Comparison of ENCODE assay signal across 13 mouse cellular contexts in the genomic region with DNA sequence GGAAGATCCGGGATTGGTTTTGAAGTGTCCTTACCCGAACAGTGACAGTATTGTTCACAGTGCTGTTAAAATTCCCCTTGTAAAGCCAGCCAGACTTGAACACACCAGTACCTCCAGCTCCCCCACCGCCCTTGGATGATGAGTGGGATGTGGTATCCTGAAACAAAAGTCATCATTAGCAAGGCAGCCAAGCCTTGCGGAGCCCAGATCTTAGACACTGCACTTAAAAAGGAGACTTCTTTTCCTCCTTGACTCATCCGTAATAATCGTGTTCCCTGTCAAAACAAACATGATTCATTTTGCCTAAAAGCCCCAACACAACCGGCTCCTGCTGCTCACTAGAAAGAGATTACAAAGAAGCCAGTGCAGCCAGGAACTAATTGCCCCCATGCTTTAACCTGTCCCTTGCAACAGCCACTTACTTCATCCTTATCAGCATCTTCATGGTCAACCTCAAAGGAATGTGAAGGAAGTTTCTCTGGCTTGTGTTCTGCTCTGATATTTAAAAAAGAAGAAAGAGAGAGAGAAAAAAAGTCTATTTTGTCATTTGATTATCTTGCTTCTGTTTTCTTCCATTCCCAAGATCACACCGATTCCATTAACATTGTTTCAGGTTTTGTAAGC.
A peak's percentile ranks its signal among the peaks of the same experiment; 100 is the strongest.
DNase-seq lines count a peak whose midpoint lies in the region; ATAC-seq and TF ChIP-seq lines count a peak whose summit lies in the region.
"Had no signal": no experiment of that assay in that cellular context is flagged by ENCODE, and none has a peak within 500 bp of the region (broad histone marks: within the 10 kb centered on the region; RNA-seq: fewer than 3 reads in every experiment).

No protein-coding gene starts in this region.

- peak; percentile 73 for ATAC-seq in Patski
- ATAC-seq: midbrain, embryonic 16.5 days had no signal

- peak; percentile 35 for DNase-seq in left cerebral cortex, adult 11 months (ENCODE audit: low spot score)
- DNase-seq in left cerebral cortex, postnatal 10 days (ENCODE audit: extremely low spot score in 1 of 2, low spot score in 2 of 2): no peak
- DNase-seq in Patski (ENCODE audit: low read depth, low spot score): peak; percentile 59
- peak; percentile 15 for DNase-seq in brain, embryonic 14.5 days (ENCODE audit: low read depth)
- DNase-seq in ovary, adult 18-20 months (ENCODE audit: low spot score): peak; percentile 33
- DNase-seq in thymus, adult 18-20 months: no peak
- no peak for DNase-seq in hindbrain, embryonic 10.5 days (ENCODE audit: low spot score)
- DNase-seq: gastrocnemius, postnatal 36 days; lung, adult 18-20 months; thymus, postnatal 36 days had no signal

- POLR2A ChIA-PET in Patski (lab: Charles Lee): interaction anchor here (0.6 kb wide), 1 partner anchor 196 kb away, joined by 3 read pairs; no protein-coding TSS in a partner anchor

- H3K4me3 ChIP-seq in hindbrain, embryonic 10.5 days: no peak overlapping the region
- H3K4me3 ChIP-seq: embryonic facial prominence, embryonic 15.5 days; hindbrain, embryonic 15.5 days had no signal

- no peak for TF ChIP-seq CTCF in Patski (IDR thresholded peaks at IDR 0.05)
- TF ChIP-seq CTCF in brain, embryonic 14.5 days (IDR thresholded peaks at IDR 0.05; ENCODE audit: borderline replicate concordance, extremely low read depth, insufficient read depth, insufficient read length): no peak

- 72% methylated on average over 8 of the region's 8 CpGs for WGBS in hindbrain, embryonic 10.5 days

- peaks cover 4% of the 10 kb centered on the region for H3K27me3 ChIP-seq in Patski
- no peaks in the 10 kb centered on the region for H3K27me3 ChIP-seq in hindbrain, embryonic 10.5 days (ENCODE audit: insufficient read depth, poor library complexity, severe bottlenecking)
- H3K27me3 ChIP-seq: embryonic facial prominence, embryonic 15.5 days; hindbrain, embryonic 15.5 days had no signal

- TF ChIP-seq POLR2A in brain, embryonic 14.5 days (IDR thresholded peaks at IDR 0.05; ENCODE audit: borderline replicate concordance, extremely low read depth, insufficient read depth, insufficient read length, poor library complexity, severe bottlenecking): no peak

- H3K4me1 ChIP-seq in hindbrain, embryonic 10.5 days (replicated peaks): no peaks in the 10 kb centered on the region
- H3K4me1 ChIP-seq: embryonic facial prominence, embryonic 15.5 days; hindbrain, embryonic 15.5 days had no signal

- in situ Hi-C loops in Patski (cut with MboI; ENCODE audit: low pct_unique_long_range_greater_than_20kb): no loop called here

- no peaks in the 10 kb centered on the region for H3K36me3 ChIP-seq in hindbrain, embryonic 10.5 days
- H3K36me3 ChIP-seq: embryonic facial prominence, embryonic 15.5 days; hindbrain, embryonic 15.5 days had no signal

- H3K9me3 ChIP-seq in hindbrain, embryonic 10.5 days: no peaks in the 10 kb centered on the region
- H3K9me3 ChIP-seq: embryonic facial prominence, embryonic 15.5 days; hindbrain, embryonic 15.5 days had no signal

- CTCF ChIA-PET in Patski (lab: Charles Lee): no interaction called here

- no peak overlapping the region for H3K27ac ChIP-seq in hindbrain, embryonic 10.5 days
- H3K27ac ChIP-seq: embryonic facial prominence, embryonic 15.5 days; hindbrain, embryonic 15.5 days had no signal

- intact Hi-C loops in left cerebral cortex, postnatal 10 days (cut with DNase I): no loop called here

Comparison
In these comparisons a context has a peak if more than half of its experiments do, and no peak if none do; other contexts are left out.
1. DNase-seq: peak in left cerebral cortex, adult 11 months (single experiment), Patski (single experiment), brain, embryonic 14.5 days (single experiment) and ovary, adult 18-20 months (single experiment); none in left cerebral cortex, postnatal 10 days (0 of 2), thymus, adult 18-20 months (0 of 2) and hindbrain, embryonic 10.5 days (single experiment).